Mouse (Mus musculus) kidney, adult 9 months (tissue): ENCODE measurements around the gene Pdxdc1.
"Not testable (repeated sequence)": the region's sequence is repeated elsewhere in the genome, so short reads cannot be mapped to it uniquely, and the experiment has no call there.

Experiments
- DNase-seq: peaks from one replicate; pipeline ENCODE4 v3.0.0; 2022

Pdxdc1 gene

GRCm38 (mm10) chr16:13883094-13883774 lies 19.7 kb downstream of the Pdxdc1 start:
- DNase-seq, result no peak

DNA sequence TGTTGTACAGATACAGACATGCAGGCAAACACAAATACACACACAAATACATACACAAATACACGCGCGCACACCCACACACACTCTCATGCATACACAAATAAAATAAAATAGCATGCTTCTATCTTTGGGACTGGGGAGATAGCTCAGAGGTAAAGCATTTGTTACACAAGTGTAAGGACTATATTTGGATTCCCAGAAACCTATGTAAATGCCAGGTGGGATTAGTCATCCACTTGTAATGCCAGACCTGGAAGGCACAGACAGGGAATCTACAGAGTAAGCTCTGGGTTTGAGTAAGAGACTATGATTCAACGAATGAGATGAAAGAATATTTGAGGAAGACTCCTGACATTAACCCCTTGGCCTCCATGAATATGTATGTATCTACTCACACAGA lies 27.4 kb downstream of the Pdxdc1 start:
- no peak for DNase-seq

GRCm38 (mm10) chr16:13867910-13868514 lies 34.9 kb downstream of the Pdxdc1 start:
- no peak for DNase-seq

DNA sequence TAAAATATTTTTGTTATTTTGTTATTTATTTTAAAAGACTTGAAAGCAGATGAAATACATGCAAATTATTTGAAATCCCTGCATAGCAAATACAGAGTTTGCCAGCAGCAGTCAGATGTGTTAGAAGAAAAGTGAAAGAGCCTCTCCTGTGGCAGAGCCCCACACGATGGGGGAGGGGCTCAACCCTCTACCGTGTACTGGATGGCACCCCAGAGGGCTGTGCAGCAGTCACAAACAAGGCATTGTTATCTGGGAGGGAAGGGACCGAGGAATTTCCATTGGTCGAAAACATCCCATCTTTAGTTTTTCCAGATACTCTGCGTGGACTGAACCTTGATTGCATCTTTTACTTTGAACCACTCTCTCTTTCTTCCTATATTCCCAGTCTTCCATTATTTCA lies 35.5 kb downstream of the Pdxdc1 start:
- not testable (repeated sequence) for DNase-seq

DNA sequence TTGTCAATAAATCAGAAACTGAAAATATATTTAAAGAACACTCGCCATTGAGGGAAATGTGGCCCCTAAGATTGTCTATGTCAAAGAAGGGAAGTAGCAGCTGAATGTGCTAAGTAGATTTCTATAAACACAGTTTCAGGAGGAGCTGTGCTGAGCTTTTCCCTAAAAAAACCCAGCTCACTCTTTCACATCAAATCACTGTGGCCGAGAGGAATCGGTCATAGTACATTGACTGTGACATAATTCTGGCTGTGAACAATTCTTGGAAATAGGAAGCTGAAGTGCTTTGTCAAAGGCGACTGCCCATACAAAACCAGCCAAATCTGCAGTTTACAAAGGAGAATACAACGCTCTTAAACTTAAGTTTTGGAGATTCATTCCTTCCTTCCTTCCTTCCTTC lies 36.3 kb downstream of the Pdxdc1 start:
- no peak for DNase-seq

DNA sequence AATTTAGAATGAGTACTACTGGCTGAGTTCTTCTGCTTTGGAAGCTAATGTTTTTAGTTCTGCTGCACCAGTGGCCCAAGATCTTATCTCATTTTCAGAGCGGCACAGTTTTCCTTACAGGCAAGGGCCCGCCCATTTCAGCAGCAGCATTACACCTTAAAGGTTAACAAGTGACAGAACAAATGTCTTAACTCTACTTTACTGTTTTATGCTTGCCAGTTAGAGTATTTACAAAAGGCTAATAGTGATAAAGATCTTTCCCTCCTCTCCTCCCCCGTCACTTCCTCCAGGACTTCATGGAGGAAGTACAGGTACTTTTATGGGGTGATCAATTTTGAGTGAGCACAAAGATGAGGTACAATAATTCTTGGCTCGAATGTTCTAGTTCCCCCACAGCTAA lies 36.9 kb downstream of the Pdxdc1 start:
- DNase-seq, result peak; percentile 11

DNA sequence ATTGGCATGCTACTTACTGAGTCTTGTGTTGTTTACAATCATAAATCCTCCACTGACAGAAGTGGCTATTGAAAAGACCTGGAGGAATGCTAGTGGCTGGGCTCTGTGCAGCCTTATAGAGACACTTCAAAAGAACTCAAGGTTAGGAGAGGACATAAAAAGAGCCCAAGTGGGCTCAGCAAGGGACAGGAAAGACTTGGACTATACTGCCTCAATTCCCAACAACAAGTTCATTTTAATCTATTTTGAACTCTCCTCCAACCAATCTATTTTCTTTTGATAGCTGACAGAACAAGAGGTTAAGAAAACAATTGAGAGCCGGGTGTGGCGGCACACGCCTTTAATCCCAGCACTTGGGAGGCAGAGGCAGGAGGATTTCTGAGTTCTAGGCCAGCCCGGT lies 49.0 kb downstream of the Pdxdc1 start:
- no peak for DNase-seq

- no peak for DNase-seq
These were observed 51.5 kb downstream of the Pdxdc1 start for GRCm38 (mm10) chr16:13851446-13851845.

DNA sequence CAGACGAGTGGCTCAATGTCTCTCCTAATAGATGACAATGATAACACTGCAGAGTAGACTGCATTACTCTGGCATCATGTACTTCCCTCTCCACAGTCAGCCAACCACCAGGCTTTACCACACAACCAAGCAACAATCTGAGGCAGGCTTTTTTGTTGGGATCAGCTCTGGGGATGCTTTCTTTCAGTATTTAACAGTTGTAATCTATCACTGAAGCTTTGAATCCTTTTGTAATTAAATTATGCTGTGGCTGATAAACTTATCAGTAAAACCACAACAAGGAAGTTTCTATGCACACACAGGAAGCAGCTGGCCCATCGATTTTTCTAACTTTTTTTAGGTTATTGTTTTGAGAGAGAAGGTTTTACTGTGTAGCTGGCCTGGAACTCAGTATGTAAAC lies 54.6 kb downstream of the Pdxdc1 start:
- DNase-seq, result no peak

DNA sequence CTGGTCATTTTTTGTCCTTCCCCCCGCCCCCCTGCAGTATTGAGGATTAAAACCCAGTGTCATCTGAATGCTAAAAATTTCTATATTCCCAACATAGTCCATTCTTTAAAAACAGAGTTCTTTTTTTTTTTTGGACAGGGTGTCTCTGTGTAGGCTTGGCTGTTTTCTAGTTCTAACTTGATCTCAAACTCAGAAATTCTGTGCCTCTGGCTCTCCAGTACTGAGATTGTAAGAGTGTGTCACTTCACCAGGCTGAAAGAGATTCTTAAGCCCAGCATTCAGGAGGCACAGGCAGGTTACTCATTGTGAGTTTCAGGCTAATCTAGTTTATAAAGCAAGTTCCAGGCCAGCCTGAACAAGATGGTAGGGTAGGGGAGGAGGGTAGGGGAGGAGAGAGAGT lies 56.3 kb downstream of the Pdxdc1 start:
- DNase-seq, result no peak

DNA sequence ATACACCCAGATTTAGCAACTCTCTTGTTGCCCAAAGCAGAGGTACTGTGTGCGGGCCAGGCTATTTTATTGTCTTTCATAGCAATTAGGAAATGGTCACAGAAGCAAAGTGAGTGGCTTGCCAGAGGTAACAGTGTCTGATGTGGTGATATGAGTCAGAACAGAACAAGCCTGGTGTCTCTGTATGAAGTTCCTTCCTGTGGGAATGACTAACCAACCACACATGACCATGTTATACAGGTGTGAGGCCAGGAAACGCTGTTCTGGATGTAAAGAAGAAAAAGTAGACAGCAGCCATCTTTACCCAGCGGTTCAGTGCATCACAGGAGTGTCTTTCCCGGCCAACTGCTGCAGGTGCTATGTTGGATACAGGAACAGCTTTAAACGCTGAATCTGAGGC lies 57.9 kb downstream of the Pdxdc1 start:
- DNase-seq, result no peak

GRCm38 (mm10) chr16:13840956-13841355 lies 62.0 kb downstream of the Pdxdc1 start:
- no peak for DNase-seq

GRCm38 (mm10) chr16:13840056-13840455 lies 62.9 kb downstream of the Pdxdc1 start:
- DNase-seq, result no peak

DNA sequence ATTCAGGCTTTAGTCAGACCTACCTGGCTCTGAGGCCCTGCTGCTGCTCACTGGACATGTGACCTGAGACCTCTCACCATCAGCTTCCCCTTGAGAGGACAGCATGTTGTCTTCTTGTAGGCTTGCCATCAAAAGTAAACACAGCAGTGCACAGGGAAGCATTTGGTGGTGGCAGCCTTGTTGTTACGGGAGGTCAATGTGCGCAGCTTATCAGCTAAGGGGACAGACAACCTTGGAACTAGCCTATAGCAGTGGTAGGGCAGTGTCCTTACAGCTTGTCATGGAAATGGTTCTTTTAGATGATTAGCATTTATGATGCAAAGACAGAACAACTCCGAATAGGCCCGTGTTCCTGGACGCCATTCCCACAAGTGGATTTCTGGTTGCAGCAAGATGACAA lies 68.5 kb downstream of the Pdxdc1 start:
- DNase-seq, result no peak

- DNase-seq, result peak; percentile 61
These were observed 71.3 kb downstream of the Pdxdc1 start for GRCm38 (mm10) chr16:13831606-13832005.

- DNase-seq, result no peak
These were observed 72.5 kb downstream of the Pdxdc1 start for GRCm38 (mm10) chr16:13830444-13830843.

DNA sequence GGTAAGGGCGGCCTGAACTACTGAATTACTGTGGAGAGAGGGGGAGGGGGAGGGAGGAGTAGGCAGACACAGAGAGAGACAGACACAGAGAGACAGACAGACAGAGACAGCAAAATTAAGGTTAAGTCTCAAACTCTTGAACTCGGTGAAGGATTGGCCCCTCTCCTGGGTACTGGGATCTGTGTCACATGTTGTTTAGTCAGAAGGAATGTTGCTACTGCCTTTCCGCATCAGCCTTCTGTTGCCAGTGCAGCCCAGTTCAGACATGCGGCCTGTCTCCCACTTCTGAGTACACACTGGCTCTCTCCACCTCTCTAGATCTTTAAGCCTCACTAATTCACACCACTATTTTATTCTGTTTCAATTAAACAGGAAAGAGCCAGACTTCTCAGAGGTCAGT lies 76.4 kb downstream of the Pdxdc1 start:
- DNase-seq, result no peak

DNA sequence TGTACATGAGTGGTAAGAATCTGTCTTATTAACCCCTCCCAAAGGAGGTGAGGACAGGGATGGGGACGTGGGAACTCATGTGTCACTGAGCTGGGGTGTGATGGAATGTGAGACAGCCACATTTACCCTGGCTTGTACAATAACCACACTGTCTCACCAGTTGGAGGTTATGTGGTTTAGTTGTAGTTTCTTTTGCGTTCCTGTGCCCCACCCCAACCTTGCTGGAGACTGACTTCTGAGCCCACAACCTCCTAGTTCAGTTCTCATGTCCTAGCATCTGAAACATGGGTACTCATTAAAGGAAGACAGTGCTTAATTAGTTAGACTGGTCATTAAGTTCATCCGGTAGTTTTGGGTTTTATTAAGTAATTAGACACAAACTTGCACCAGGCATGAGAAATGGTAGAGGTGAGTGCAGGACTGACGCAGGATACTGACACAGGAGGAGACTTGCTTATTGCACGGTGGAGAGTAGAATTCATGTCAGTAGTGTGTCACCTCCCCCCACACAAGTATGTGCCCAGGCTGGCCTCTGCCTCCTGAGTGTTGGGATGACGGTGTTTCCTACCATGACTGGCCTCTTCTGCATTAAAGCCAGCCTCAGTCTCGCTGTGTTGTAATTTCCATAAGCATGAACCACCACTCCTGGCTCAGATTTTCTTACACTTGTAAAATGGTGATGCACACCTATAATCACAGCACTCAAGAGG lies 77.0 kb downstream of the Pdxdc1 start:
- no peak for DNase-seq

DNA sequence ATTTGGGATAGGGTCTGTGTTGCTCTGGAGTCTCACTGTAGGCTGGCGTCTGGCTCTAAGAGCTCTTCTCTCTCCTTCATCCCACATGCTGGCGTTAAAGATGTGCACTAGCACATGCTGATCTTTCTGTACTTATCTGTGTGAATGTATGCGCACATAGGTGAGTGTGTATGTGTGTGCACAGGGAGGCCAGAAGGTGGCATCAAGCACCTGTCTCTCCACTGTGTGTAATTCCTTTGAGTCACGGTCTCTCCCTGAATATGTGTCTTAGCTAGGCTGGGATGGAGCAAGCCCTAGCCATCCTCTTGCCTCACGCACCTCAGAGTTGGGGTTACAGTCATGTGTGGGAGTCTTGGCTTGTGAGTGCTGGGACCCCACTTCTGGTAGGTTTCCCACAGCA lies 82.2 kb downstream of the Pdxdc1 start:
- DNase-seq, result no peak

- DNase-seq, result no peak
These were observed 83.0 kb downstream of the Pdxdc1 start for GRCm38 (mm10) chr16:13819806-13820500.

GRCm38 (mm10) chr16:13819394-13819743 lies 83.6 kb downstream of the Pdxdc1 start:
- DNase-seq, result no peak

GRCm38 (mm10) chr16:13818560-13819393 lies 84.2 kb downstream of the Pdxdc1 start, which contains the start of gene Ntan1:
Ntan1 (plus strand) TSS chr16:13818845.
- peak; percentile 98 for DNase-seq

GRCm38 (mm10) chr16:13813200-13813599 lies 89.7 kb downstream of the Pdxdc1 start:
- no peak for DNase-seq
